Mouse (Mus musculus) heart, postnatal 10 days (tissue): ENCODE results near the gene Kcnj16. TPM values are rescaled to one million over a fixed set of nuclear protein-coding genes. Genes with fewer than 3 reads are reported as not detected.
A peak's percentile ranks its signal among the peaks of the same experiment; 100 is the strongest.

ENCODE experiments used
- DNase-seq, 2 experiments: peaks; one replicate each; pipeline ENCODE4 v3.0.0; 2021
- intact Hi-C: fragments of 180-260 bp; cut with DNase I; formaldehyde crosslinking; loops from one replicate; pipeline ENCODE4 v1.15.1; 2025
- total RNA-seq, 2 experiments: library from RNA; stranded (reverse); gene quantifications; 2 replicates each; pipeline ENCODE4 v1.2.3; 2021

Kcnj16 gene
- not detected for total RNA-seq

DNA sequence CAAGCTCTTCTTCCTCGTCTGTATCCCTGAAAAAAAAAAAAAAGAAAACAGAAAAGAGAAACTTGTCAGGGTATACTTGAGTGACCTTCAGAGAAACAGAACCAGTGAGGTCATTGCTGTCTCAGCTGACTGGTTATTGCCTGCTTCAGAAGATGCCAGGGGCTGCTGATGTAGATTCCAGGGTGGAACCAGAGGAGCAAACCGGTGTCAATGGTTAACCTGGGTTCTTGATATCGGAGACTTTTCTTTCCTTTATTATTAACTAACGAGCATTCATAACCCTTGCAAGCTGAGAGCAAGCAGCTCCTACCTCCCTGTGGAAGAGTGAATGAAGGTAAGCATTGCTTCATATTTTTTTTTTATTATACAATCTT is at the start of gene Kcnj16:
Gene Kcnj16, plus strand, starts transcription at position 272 of the 374 bp plus-strand sequence.
- DNase-seq = no peak
- intact Hi-C loops = no loop called here

DNA sequence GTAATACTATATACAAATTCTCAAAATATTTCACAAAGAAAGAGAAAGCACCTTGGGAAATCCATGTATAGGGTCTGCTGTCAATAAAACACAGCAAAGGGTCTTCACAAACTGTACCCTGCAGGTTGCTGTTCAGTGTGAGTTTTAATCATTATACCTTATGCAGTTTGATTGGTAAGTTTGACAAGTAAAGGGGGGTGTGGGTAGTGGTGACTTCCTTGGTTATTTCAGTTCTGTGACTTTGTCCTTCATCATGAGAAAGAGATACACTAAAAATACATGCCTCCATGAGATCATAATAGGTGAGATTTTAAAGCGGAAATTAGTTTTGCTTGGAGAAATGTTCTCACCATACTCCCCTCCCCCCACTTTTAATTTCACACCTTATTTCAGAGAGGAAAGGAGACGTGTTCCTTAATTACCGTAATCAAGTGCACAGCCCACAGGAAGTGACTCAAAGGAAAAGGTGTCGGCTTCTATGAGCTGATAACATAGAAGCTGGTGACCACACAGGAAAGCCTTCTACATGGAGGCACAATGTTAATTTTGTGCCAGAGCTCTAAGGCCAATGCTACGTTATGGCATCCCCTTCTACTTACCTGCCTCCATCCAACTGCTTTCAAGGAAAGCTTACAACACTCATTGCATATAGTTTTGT is 48.9 kb upstream of the Kcnj16 start:
- intact Hi-C loops = no loop called here
- DNase-seq = no peak

DNA sequence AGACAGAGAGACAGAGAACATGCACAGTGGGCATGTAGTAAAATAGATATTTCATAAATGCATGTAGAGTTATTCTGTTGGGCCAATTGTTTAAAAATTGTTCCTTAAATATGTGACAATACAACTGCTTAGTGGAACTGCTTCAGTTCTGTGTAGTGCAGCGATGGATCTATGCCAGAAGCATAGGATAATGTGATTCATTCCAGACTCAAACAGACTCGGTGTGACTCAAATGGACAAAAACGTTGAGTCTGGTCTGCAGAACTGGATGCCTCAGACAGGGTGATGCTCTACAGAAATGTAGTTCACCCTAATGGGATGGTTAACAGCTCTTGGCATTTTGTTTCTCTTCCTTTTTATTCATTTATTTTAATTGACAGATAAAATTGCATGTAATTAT is 32.1 kb upstream of the Kcnj16 start:
- DNase-seq = no peak
- intact Hi-C loops = no loop called here

DNA sequence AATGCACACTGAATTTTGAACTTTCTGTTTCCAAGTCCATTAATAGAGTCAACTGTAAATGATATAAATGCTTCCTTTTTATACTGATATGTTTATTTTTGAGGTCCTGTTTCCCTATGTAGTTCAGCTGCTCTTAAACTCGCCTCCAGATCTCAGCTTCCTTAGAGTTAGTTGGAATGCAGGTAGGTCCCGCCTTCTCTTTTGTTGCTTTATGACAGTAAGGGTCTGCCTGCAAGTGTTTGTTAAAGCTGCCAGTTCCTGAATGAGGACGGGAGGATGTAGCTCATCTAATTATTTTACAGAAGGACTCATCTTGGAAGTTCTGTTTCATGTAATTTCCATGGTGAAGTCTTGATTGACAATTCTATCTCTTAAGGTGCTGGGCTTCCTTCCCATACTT is 25.6 kb upstream of the Kcnj16 start:
- no peak for DNase-seq
- intact Hi-C loops = no loop called here

DNA sequence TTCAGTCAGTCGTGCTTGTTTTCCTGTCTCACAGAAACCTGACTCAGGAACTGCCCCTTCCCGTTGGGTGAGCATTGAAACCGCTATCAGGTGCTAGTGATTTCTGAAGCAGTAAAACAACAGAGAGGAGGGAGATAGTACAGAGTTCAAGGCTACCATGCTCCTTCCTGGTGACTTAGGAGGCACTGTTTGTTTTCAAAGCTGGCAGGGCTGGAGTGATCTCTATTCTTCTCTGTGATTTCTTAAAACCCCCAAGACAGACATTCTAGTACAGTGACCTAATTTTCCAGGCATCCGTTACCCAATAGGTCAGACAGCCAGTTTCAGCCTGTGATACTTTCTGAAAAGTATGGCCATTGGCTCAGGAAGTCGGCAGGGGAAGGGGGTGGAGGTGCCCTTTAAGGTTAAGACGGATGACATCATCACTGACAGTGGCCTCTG is 25.1 kb upstream of the Kcnj16 start:
- intact Hi-C loops = no loop called here
- peak; percentile 13 to 25 for DNase-seq

DNA sequence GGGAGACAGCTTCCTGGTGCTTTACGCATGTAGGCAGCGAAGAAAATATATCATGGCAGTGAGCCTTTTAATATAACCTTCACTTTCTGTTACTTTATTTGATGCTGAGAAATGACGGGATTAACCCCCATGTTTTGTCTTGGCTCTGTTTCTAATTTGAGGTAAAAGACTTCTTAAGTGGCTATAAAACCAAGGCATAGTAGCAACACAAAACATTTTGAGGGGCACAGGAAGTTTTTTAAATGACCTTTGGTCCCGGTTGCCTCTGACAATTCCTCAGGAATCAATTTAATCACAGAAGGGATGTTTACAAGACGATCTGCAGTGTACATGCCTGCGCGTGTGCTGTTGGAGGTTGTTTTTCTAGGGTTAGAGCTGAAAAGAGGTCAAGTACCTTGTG is 11.2 kb upstream of the Kcnj16 start:
- no peak for DNase-seq
- intact Hi-C loops = no loop called here

DNA sequence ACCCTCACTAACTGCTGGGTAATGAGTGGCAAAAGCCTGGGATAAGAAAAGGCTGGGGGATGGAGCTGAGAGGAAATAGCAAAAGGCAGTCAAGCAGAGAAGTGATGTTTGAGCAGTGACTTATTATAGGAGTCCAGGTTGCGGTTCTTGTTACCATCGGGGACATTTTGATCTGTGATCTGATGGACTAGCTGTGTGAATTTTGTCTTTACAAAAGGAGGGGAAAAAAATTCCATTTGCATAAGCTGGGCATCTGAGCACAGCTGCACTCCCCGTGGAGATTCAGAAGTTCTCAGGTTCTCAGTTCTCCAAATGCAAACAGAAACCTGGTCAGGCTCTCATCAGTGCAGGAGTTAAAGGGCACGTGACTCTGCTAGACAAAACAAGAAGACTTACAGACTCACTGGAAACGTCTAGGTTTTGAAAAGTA is 6.2 kb upstream of the Kcnj16 start:
- intact Hi-C loops = no loop called here
- DNase-seq = no peak

DNA sequence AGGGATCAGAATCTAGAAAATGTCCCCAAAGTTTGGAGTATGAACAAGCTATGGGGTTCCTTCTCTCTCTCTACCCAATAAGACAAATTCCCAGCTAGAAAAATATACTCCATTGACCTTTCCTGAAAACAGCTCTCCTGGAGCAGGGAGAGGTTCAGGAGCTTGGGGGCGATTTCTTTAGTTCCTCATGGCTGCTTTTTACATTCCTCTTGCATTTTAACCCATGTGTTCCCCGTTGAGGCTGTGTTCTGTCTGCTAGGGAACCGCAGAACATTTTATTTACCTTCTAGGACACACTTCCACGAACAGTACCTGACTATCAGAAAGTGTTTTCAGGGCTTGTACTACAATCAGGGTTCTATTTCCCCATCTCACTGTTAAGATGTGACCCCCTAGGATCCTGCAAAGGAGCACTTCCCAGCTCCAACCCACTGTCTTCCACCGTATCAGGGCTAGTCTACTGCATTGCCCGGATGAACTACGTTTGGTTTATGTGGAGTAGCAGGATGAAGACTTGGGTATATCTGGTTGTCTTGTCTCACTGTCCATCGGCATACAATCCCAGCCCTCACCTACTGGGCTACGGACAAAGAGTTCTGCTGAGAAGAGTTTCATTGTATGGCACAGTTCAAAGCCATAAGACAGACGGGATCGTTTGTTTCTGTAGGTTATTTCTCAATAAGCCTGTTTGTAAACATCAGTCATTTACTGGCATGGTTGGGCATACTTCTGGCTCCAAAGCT is 643 bp upstream of the Kcnj16 start:
- no peak for DNase-seq
- intact Hi-C loops = no loop called here

DNA sequence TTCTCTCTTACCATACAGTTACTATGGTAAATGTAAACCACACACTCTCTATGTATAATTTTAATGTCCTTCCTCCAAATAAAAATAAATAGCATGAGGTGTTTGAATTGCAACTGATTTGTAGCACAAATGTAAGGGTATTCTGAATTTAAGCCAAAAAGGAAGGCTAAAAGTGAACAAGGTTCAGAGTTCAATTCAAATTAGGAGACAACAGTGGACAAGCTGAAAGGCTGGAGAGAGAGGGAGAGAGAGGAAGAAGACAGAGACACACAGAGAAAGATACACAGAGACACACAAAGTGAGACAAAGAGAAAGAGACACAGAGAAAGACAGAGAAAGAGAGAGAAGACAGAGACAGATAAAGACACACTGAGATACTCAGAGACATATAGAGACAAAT is 1.1 kb downstream of the Kcnj16 start:
- DNase-seq = no peak
- intact Hi-C loops = no loop called here

DNA sequence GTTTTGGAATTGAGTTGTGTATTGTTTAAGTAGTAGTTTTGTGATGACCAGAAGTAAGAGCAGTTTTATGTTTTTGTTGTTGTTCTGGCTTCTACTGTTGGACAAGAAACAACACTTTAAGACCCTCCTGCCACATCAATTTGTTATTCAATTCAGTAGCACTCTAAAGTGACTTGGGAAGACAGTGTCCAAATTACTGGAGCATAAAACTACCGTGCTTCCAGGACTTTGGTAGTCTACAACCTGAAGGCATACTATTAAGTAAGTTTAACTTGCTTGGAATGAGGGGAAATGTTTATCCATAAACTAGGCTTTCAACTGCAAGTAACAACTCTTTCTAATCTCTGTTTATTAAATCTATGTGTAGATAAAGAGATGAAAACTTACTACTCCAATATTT is 17.7 kb downstream of the Kcnj16 start:
- no peak for DNase-seq
- intact Hi-C loops = no loop called here

DNA sequence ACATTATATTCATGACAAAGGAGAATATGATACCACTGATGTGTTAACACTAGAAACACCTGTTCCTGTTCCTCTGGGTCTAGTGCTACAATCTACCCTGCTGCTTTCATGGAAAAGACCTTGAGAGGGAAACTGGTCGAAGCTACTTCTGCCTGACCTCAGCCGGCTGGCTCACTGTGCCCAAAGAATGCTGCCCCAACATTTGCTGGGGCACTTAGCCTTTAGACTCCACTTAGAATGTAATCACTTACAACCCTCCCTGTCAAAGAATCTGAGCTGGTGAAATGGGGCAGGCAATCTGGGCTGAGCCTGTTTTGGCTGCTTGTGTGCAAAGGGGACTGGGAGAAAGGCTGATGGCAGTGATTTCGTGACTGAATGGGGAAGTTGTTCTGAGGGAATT is 18.1 kb downstream of the Kcnj16 start:
- peak in 1 of 2 experiments; percentile 7 for DNase-seq
- intact Hi-C loops = no loop called here

DNA sequence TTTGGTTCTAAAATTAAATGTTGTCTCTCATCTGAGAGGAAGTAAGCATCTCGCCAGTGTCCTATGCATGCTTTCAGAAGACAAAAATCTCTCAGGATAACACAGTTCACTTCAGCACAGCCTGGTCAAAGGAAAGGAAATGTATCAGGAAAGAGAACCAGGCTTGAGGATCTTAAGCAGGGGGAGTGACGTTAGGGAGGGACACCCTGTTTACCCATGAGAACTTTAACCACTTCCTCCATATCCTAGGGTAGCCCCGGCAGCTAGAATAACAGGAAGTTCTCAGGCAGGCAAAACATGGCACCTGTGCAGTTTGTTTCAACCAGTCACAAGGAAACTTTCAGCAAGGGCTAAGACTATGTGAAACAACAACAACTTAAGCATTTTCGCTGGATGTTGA is 25.8 kb downstream of the Kcnj16 start:
- intact Hi-C loops = no loop called here
- DNase-seq = peak; percentile 20 to 26

DNA sequence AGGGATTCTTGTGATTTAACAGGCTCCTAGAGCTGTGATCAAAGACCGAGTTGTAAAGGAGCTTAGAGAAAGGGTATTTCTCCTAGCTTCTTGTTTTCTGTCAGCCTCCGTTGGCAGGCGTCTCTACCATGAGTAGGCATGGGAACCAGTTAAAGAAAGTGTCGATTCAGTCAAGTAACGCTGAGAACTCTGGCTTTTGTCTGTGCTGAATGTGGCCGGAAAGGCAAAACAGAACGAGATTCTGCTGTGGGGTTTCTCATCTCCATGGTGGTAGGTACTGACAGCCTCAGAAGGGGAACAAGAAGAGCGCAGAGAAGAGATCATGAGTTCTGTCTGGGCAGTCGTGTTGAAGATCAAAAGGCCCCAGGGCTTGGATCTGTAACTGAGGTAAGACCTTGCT is 29.4 kb downstream of the Kcnj16 start:
- DNase-seq = no peak
- intact Hi-C loops = no loop called here

DNA sequence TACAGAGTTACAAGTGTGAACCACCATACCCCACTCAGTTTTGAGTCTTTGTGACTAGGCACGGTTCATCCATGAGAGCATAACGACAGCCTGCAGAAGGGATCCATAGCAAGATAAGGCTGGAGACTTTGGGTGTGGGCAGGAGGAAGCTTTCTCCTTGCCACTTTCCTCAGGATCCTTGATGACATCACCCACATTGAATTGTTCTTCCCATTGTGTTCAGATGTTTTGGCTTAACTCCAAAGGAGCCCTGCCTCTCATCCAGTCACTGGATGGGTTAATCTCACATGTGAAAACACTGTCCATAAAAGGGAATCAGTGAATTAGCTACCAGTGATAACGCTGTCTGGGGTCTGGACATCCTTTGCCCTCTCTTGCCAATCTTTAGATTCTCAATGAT is 37.3 kb downstream of the Kcnj16 start:
- intact Hi-C loops = no loop called here
- DNase-seq = no peak

DNA sequence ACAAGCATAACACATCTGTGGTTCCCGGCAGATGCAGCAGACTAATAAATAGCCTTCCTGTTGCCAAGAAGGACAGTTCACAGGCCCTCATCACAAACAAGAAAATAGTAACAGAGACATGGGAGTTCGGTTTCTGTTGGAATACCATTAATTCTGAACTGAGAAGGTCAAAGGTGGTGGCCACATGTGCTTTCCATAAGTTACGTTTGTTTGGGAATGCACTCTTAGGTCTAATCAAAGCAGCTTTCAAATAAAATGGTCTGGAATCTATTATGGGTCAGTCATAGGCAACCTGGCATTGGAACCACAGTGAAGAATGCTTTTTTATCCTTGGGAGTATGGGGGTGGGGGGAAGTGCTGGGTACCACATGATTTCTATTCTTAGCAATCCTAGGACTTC is 41.6 kb downstream of the Kcnj16 start:
- no peak for DNase-seq
- intact Hi-C loops = no loop called here

DNA sequence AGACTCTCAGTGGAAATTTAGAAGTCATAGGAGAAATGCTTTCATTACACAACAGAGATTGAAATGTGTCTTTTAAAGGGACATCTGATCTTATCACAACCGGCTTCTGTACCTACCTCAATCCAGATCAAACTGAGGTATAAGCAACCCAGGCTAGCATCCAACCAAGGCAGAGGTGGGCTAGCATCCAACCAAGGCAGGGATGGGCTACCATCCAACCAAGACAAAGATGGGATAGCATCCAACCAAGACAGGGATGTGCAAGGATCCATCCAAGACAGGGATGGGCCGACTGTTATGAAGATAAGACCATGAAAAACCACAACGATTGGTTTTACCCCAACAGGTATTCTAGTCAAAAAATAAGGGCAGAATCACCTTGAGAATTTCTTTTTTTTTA is 48.4 kb downstream of the Kcnj16 start:
- DNase-seq = no peak
- intact Hi-C loops = no loop called here

DNA sequence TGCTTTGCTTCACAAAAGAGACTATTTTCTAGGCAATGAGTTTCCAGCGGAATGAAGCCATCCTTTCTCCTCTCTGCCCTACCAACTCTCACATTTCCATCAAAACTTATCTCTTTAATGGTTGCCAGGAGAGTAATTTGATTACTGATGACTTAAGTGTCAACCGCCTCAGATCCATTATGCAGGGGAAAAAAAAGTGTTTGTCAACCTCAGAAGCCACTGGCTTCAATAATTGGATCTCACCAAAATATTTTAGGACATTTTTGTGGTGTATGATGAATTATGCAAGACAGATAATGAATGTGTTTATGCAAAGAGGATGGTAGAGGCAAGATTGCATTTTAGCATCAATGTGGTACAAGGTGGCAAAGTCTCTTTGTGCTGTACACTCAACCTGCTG is 52.4 kb downstream of the Kcnj16 start:
- no peak for DNase-seq
- intact Hi-C loops = no loop called here

DNA sequence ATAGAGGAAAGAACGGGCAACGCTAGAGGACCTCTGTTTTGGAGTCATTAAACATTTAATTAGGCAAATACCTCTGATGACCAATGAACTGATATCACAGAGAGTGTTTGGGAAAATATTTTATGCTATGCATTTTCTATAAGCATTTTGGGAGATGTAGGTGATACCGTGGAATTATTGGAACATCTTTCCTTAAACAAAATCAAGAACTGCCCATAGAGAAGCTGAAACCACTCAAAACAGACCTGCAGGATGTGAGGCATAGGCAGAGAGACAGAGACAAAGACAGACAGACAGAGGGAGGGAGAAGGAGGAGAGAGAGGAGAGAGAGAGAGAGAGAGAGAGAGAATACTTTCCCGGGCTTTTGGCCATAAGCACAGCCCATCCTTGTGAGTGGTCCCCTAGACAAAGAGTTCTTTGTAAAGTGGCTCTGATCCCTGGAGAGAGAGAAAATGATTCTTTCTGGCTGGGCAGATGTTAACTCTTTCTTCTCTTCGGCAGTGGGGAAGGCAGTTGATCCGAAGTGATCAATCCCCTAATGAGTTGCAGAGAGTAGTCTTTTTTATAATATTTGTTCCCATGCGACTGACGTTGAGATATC is 54.9 kb downstream of the Kcnj16 start:
- intact Hi-C loops = no loop called here
- DNase-seq = peak in 1 of 2 experiments; percentile 4

DNA sequence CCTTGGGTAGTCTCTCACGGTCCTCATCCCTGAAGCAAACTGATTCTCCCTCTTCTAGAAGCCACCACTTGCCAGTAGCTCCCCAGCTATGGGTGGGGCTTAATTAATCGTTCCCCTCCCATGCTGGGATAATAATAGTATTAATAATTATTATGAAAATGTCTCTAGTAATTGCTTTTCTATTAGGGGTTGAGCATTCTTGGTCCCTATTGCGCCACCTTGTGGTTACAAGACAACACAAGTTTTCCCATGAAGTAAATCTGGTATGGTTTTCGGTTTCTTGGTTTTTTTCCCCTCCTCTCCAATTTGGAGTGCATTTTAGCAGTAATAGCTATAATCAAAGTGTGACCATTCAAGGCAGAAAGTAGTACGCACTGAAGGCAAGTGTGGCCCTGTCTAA is 74.3 kb downstream of the Kcnj16 start:
- intact Hi-C loops = loop anchor here (1.0 kb wide), 1 partner anchor 470 kb away; no protein-coding TSS in a partner anchor
- peak; percentile 45 to 63 for DNase-seq

DNA sequence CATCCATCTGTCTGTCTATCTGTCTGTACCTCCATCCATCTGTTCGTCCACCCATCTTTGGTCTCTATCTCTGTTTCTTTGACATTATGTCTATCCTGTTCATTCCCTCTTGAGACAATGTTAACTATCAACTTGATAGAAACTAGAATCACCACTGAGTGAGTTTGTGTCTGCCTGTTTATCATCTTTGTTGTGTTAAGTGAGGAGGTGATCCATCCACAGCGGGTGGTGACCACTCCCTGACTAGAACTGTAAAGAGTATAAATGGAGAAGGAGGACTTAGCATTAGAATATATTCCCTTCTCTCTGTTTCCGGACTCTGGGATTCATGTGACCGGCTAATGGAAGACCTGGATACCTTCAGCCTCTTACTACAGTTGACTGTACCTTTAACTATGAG is 75.5 kb downstream of the Kcnj16 start:
- intact Hi-C loops = loop anchor here (1.0 kb wide), 1 partner anchor 506 kb away; no protein-coding TSS in a partner anchor

DNA sequence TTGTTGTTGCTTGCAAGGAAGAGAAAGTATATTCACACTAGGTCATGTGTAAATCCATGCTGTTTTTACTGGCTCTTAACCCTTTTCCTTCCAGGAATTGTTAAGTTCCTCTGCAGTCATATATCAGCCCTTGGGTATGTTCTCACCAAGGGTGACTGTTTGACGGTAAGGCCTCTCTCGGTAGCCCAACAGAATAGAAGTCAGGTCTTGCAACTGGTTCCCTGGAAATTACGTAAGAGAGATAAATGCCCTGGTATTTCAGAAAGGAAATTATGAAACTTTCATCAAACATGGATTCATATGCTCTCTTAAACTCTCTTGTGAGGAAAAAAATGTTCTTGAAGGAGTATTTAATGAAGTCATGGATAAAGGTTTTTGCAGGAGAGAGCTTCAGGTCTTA is 86.4 kb downstream of the Kcnj16 start:
- intact Hi-C loops = no loop called here
- DNase-seq = no peak

More for the DNA sequence above, 75.5 kb downstream of the Kcnj16 start:
- DNase-seq = no peak
